Mouse (Mus musculus) spleen, adult 2 months (tissue): ENCODE measurements at regions not wholly inside any gene's neighbourhood (a gene's known extent, or its start where the extent isn't known, plus 50 kb on each side); places are given as distances from the start of the nearest gene placed in this dataset.

Experiments
- DNase-seq, 2 experiments: peaks; one replicate each; pipeline versions ENCODE4 v3.0.0 to v3.0.0-alpha.2; 2012 to 2021; ENCODE audit warnings: low spot score in 2 of 2, low read depth in 1 of 2
- H3K27ac ChIP-seq: fragments of 200-500 bp; 2 replicates; pipeline ENCODE4 v1.5.1; 2012; ENCODE audit warnings: low read length, inconsistent platforms; ENCODE audit not compliant: insufficient read depth
- H3K27me3 ChIP-seq: fragments of 200-500 bp; 2 replicates; pipeline ENCODE4 v1.6.1; 2012; ENCODE audit warnings: mild to moderate bottlenecking, moderate library complexity, low read length, inconsistent platforms; ENCODE audit not compliant: control insufficient read depth, insufficient read depth
- H3K36me3 ChIP-seq: fragments of 200-500 bp; 2 replicates; pipeline ENCODE4 v1.6.1; 2012; ENCODE audit warnings: mild to moderate bottlenecking, low read length, inconsistent platforms; ENCODE audit not compliant: control insufficient read depth, insufficient read depth
- H3K4me1 ChIP-seq: fragments of 200-500 bp; 2 replicates; pipeline ENCODE4 v1.6.1; 2011; ENCODE audit warnings: inconsistent platforms; ENCODE audit not compliant: control insufficient read depth, insufficient read depth, insufficient read length
- H3K4me3 ChIP-seq: fragments of 200-500 bp; 2 replicates; pipeline ENCODE4 v1.5.1; 2011; ENCODE audit warnings: mild to moderate bottlenecking, inconsistent platforms; ENCODE audit not compliant: insufficient read depth, insufficient read length; ENCODE audit errors: extremely low read depth
- CTCF ChIP-seq: fragments of 200-500 bp; IDR thresholded peaks from 2 replicates; pipeline ENCODE4 v1.5.1; 2011; ENCODE audit warnings: mild to moderate bottlenecking, inconsistent platforms; ENCODE audit not compliant: insufficient read depth, insufficient read length, insufficient replicate concordance; ENCODE audit errors: extremely low read depth
- POLR2A ChIP-seq: fragments of 200-500 bp; IDR thresholded peaks from 2 replicates; pipeline ENCODE4 v1.6.1; 2011; ENCODE audit warnings: low read depth, low read length, inconsistent platforms
- WGBS: fragments of 180-500 bp; shearing (Covaris S2); methylation state at CpG from one replicate; pipeline ENCODE4 v1.1.7; 2018; 5-methylcytosine and 5-hydroxymethylcytosine counted together

DNA sequence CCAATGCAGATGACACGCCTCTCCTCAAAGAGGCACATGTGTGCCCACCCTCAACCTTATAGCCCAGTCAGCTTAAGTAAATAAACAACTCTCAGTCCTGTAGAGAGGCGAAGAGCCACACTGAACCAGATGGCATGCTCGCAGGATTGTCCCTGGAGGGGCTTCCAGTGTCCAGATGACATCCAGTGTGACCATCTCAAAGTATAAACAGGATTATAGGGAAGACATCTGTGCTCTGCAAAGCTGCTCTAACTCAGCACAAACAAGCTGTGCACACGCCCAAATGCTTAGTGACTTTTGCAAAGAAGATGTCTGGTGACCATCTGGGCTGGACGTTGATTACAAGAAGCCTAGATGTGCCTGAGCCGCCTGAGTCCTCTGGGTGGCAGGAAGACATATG lies 58.8 kb upstream of the Sdk1 start:
- TF ChIP-seq CTCF (no peak), POLR2A (no peak)

GRCm38 (mm10) chr5:141189033-141189432 lies 52.3 kb upstream of the Sdk1 start:
- no peaks in the 10 kb centered on the region for H3K4me1 ChIP-seq
- WGBS: 86% methylated on average over 2 of the region's 2 CpGs
- no peak overlapping the region for H3K4me3 ChIP-seq
- H3K36me3 ChIP-seq: no peaks in the 10 kb centered on the region
- DNase-seq: no peak
- H3K27me3 ChIP-seq: no peaks in the 10 kb centered on the region
- no peak overlapping the region for H3K27ac ChIP-seq
- TF ChIP-seq CTCF: no peak
- TF ChIP-seq POLR2A: no peak

More for the DNA sequence above, 58.8 kb upstream of the Sdk1 start:
- no peak overlapping the region for H3K27ac ChIP-seq
- no peak overlapping the region for H3K4me3 ChIP-seq
- H3K4me1 ChIP-seq: no peaks in the 10 kb centered on the region
- DNase-seq: no peak
- WGBS: 87% methylated on average over 6 of the region's 6 CpGs
- no peaks in the 10 kb centered on the region for H3K36me3 ChIP-seq
- H3K27me3 ChIP-seq: no peaks in the 10 kb centered on the region
